Mouse (Mus musculus): ENCODE results near the gene Pcdh7.

Pcdh7 gene

GRCm38 (mm10) chr5:57921140-57921539 is 203.4 kb downstream of the Pcdh7 start:
- no peak for DNase-seq (ENCODE audit: low spot score)

GRCm38 (mm10) chr5:57931331-57931730 is 213.6 kb downstream of the Pcdh7 start:
- no peak for DNase-seq (ENCODE audit: low spot score)

DNA sequence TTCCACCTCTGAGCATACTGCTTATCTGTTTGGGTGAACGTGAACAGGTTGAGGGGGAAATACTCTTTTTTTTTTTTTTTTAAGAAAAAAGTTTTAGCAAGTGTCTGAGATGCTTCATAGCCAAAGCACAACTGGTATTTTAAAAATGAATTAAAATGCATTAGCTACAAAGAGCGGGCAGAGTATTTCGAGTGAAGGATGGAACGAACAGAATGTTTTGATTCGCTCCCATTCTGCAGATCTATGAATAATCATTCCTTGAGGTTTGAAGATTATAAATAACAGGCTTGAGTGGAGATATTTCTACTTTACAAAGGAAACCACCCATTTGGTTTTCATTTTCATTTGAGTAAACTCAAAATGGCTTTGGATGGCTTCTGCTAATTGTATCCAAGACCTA is 214.0 kb downstream of the Pcdh7 start:
- no peak for DNase-seq (ENCODE audit: low spot score)

DNA sequence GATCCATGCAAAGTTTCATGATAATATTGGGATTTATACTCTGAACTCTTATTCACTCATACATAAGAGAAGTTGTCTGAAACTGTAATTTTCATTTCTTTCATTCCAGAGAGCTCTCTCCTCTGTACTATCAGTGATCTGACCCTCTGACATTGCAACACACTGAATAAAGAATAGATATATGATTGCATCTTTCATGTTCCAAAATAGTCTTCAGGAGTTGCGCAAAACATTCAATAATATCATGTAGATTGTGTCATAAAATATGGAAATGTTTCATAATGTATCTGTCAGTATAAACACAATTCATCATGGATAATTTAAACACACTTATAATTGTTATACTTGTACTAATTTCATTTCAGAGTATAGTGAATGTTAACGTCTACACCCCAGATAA is 216.9 kb downstream of the Pcdh7 start:
- DNase-seq (ENCODE audit: low spot score): no peak

- no peak for DNase-seq (ENCODE audit: low spot score)
These were observed 222.7 kb downstream of the Pcdh7 start for GRCm38 (mm10) chr5:57940457-57940856.

GRCm38 (mm10) chr5:57943176-57943575 is 225.4 kb downstream of the Pcdh7 start:
- no peak for DNase-seq (ENCODE audit: low spot score)

GRCm38 (mm10) chr5:57943611-57944010 is 225.8 kb downstream of the Pcdh7 start:
- no peak for DNase-seq (ENCODE audit: low spot score)

DNA sequence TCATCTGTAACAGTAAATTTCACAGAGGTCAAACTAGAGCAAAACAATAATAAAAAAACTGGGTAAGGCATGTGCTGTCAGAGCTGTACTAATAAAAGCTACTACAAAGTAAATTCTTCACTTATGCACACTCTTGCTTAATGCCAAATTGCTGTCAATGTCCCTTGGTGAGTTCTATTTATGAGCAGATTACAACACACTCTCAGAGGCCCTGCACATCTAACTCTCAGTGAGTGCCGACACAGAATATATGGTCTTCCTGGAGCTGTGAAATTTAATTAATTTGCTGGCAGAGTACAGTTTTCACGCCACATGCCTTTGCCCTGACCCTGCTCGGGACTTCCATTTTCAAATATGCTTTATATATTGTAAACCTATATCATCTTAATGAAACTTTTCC is 227.7 kb downstream of the Pcdh7 start:
- no peak for DNase-seq (ENCODE audit: low spot score)

GRCm38 (mm10) chr5:57959317-57959716 is 241.6 kb downstream of the Pcdh7 start:
- no peak for DNase-seq (ENCODE audit: low spot score)

DNA sequence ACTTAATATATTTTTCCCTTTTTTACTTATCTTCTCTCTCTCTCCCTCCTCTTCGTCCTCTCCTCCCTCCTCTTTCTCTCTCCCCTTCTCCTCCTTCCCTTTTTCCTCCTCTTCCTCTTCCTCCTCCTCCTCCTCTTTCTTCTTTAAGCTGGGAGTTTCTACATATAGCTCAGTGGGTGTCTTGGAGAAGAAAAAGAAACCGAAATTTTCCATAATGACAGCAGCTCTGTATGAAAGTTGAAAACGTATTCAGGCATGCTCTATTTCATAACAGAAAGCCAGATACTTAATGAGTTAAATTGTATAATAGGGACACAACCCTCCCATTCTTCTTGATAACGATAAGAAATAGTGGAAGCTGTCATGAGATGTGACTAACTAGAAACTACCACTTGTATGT is 246.0 kb downstream of the Pcdh7 start:
- DNase-seq (ENCODE audit: low spot score): no peak

- DNase-seq (ENCODE audit: low spot score): no peak
These were observed 246.4 kb downstream of the Pcdh7 start for GRCm38 (mm10) chr5:57964201-57964600.

- no peak for DNase-seq (ENCODE audit: low spot score)
These were observed 275.8 kb downstream of the Pcdh7 start for GRCm38 (mm10) chr5:57993584-57993983.

- no peak for DNase-seq (ENCODE audit: low spot score)
These were observed 303.6 kb downstream of the Pcdh7 start for GRCm38 (mm10) chr5:58021331-58021730.

- no peak for DNase-seq (ENCODE audit: low spot score)
These were observed 307.4 kb downstream of the Pcdh7 start for GRCm38 (mm10) chr5:58025123-58025522.

GRCm38 (mm10) chr5:58025759-58026158 is 308.0 kb downstream of the Pcdh7 start:
- DNase-seq (ENCODE audit: low spot score): no peak

DNA sequence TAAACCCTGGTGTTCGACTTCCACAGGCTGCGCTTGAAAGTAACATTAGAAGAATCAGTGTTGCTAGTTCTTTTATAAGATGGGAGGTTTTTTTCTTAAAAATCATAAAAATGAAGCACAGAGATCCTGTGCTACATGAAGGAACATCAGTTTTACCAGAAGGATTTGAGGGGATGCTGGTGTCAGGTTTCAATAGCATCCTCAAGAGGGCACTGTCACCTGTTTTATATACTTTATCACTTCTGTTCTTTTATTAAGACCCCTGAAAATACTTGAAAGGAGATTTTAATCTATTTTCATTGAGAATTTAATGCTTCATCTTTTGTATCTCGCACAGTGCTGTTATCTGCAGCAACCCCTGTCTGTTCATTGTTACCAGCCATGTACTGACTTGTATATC is 322.1 kb downstream of the Pcdh7 start:
- no peak for DNase-seq (ENCODE audit: low spot score)

DNA sequence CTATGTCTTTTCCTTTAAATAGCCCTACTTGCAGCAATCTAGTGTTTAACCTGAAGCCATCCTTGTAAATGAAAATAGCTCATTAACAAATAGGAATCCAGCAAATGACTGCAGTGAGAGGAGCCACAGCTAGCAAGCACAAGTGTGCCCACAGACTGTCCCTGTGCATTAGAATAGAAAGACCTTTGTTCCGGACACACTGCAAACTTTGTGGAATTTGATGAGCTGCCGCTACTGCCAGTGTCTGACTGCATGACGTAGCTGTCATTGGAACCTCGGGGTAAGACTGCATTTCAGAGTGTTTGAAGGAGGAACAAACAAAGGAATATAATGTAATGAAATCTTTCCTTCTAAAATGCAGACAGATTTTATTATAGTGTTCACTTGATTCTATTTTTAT is 326.4 kb downstream of the Pcdh7 start:
- no peak for DNase-seq (ENCODE audit: low spot score)

DNA sequence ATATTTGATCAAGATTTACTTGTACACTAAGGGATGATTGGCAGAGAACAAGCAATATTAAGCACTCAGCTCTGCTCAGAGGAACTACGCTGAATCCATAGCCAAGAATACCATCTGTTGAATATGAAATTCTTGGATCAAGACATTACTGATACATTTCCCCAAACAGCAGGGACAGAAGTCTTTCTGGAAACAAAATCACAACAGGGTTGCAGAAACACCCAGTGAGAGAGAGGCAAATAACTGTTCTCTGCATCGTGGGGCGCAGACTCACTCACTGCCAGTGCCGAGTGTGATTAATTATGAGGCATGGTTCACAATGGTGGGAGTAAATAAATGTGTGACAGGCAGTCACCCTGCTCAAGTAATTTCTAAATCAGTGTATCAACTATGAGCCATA is 363.3 kb downstream of the Pcdh7 start:
- DNase-seq (ENCODE audit: low spot score): no peak

DNA sequence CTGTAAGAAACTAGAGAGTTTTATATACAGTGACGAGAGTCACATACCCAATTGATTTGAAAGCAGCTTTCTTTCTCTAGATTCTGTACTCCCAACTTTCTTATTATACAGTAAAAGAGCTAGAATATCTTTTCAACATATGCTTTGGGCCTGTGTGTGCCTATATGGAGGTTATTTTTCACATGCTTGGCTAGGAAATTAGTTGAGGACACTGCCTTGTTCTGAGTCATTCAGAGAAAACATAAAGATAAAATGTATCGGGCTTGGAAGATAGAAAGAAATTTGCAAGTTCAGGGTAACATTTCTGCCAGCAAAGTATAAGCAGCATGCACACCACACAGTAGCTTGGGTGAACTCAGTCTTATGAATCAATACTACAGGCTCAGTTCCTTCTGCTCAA is 364.5 kb downstream of the Pcdh7 start:
- DNase-seq (ENCODE audit: low spot score): no peak

GRCm38 (mm10) chr5:58083056-58083455 is 365.3 kb downstream of the Pcdh7 start:
- no peak for DNase-seq (ENCODE audit: low spot score)

DNA sequence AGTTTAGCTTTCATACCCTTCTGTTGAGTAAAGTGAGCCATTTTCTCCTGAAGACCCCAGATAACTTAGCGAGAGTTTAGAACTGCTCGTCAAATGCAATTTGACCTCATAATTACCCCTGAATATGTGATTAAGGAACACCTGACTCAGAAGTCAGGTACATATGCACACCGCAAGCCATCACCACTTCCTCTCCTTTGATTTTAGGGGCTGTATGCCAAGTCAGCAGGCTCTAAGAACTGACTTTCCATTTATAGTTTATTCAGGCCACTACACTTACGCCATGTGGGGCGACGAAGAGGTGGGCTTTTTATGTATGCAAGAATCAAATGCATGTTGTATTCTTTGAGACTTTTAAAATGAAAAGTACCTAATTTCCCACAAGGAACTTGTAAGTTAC is 366.2 kb downstream of the Pcdh7 start:
- DNase-seq (ENCODE audit: low spot score): no peak

DNA sequence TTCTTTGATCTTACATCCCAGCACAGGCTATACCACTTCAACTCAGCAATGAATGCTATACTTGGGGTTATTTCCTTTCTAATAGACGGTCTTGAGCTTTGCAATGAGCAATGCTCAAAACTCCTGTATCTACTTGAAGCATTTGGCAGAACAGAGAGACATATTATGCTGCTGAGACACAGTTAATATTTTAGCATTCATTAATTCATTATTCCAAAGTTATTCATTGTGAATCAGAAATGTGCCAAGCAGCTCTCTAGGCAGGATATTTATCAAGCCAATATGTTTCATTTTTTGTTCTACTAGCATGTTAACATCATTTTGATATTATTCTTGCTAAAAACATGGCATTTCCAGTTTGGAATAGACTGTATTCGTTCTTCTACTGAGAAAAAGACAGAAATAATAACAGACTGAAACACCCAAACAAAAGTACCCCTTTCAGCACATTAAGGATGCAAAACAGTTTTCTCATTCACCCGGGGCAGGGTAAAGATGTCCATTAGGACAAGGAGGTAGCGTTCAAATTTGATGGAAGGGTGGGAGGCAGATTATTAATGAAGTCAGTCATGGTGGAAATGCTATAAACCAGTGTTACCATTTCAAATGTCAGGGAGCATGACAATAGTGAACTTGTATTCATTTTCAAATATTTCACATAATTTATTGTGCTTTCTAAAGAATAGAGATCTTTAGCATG is 391.0 kb downstream of the Pcdh7 start:
- DNase-seq (ENCODE audit: low spot score): no peak

DNA sequence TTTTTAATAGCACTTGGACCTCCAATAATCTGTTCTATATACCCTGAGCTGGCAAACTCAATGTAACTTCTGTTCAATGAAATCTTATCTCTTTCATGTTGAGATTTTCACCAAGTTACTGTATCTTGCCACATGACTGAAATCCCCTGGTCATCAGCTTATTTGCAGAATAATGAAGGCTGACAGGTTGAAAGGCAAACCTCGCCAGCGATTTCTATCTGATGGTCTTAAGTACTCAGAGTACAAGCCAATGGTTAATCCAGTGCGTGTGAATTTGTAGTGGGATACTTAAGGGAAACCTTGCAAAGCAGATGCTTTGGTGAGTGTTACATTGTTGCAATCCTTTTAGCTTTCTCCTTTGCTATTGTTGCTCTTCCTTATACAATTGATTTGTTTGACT is 398.3 kb downstream of the Pcdh7 start:
- DNase-seq (ENCODE audit: low spot score): no peak

DNA sequence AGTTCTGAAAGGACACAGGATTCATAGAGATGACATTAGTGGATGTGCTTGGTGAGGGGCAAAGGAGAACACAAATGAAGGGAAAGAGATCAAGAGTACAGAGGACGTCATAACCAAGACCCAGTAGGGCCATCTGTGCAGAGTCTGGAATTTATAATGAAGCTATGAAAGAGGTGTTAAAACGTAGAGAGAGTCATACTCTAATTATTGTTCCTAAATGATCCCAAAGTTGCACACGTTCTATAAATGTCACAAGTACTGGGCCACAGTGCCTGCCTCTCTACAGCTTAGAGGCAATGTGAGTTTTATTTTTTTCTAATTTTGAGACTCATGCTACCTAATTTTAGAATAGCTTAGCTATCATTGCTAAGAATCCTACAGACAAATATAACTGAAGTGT is 400.1 kb downstream of the Pcdh7 start:
- DNase-seq (ENCODE audit: low spot score): no peak

All from ovary, postnatal 14 days (tissue).